Mouse (Mus musculus) ES-E14 (cell line): ENCODE measurements around the gene Iqce. TPM values are rescaled to one million over a fixed set of nuclear protein-coding genes. Genes with fewer than 3 reads are reported as not detected.

Experiments used
- DNase-seq: peaks from one replicate; pipeline ENCODE4 v3.0.0-alpha.2; 2013; ENCODE audit warnings: low read depth, low spot score
- H3K27ac ChIP-seq: 2 replicates; pipeline ENCODE4 v1.5.1; 2012; ENCODE audit warnings: low read depth, mild to moderate bottlenecking, low read length, moderate library complexity, mixed read lengths; ENCODE audit not compliant: poor library complexity, insufficient read depth, severe bottlenecking
- H3K36me3 ChIP-seq: 2 replicates; pipeline ENCODE4 v1.6.1; 2012; ENCODE audit warnings: mild to moderate bottlenecking, low read length, moderate library complexity, mixed read lengths; ENCODE audit not compliant: control insufficient read depth, poor library complexity, insufficient read depth, severe bottlenecking
- H3K4me1 ChIP-seq, 2 experiments: fragments of 150-350 bp in 1 of 2; sonication (generic) in 1 of 2; 2 replicates each; pipeline ENCODE4 v1.6.1; 2012; ENCODE audit warnings: low read length in 2 of 2, mild to moderate bottlenecking in 1 of 2, mixed read lengths in 1 of 2; ENCODE audit not compliant: control insufficient read depth in 2 of 2, insufficient read depth in 2 of 2, poor library complexity in 1 of 2
- H3K4me3 ChIP-seq, 2 experiments: fragments of 150-350 bp in 1 of 2; sonication (generic) in 1 of 2; 2 replicates each; pipeline ENCODE4 v1.5.1; 2012; ENCODE audit warnings: low read length in 2 of 2, low read depth in 1 of 2, mild to moderate bottlenecking in 1 of 2, mixed read lengths in 1 of 2; ENCODE audit not compliant: insufficient read depth in 1 of 2, poor library complexity in 1 of 2, severe bottlenecking in 1 of 2
- H3K9ac ChIP-seq: 2 replicates; pipeline ENCODE4 v1.6.1; 2012; ENCODE audit warnings: low read depth, mild to moderate bottlenecking, low read length, mixed read lengths; ENCODE audit not compliant: poor library complexity, insufficient read depth, severe bottlenecking
- H3K9me3 ChIP-seq: fragments of 150-350 bp; sonication (generic); 2 replicates; pipeline ENCODE4 v1.6.1; 2012; ENCODE audit warnings: low read depth, mild to moderate bottlenecking, low read length; ENCODE audit not compliant: control insufficient read depth, insufficient read depth
- CHD2 ChIP-seq: IDR thresholded peaks from 2 replicates; pipeline ENCODE4 v1.6.1; 2014; ENCODE audit warnings: mild to moderate bottlenecking, low read depth, low read length, inconsistent platforms
- HCFC1 ChIP-seq: IDR thresholded peaks from 2 replicates; pipeline ENCODE4 v1.6.1; 2012; ENCODE audit warnings: low read length, inconsistent platforms, borderline replicate concordance; ENCODE audit not compliant: insufficient read depth
- MAFK ChIP-seq: IDR thresholded peaks from 2 replicates; pipeline ENCODE4 v1.6.1; 2014; ENCODE audit warnings: mild to moderate bottlenecking, low read depth, low read length, inconsistent platforms; ENCODE audit not compliant: insufficient read depth
- ZC3H11A ChIP-seq: IDR thresholded peaks from 2 replicates; pipeline ENCODE4 v1.6.1; 2012; ENCODE audit warnings: low read depth, mild to moderate bottlenecking, inconsistent platforms, low read length, borderline replicate concordance
- ZNF384 ChIP-seq: IDR thresholded peaks from 2 replicates; pipeline ENCODE4 v1.6.1; 2012; ENCODE audit warnings: low read depth, low read length, inconsistent platforms
- in situ Hi-C, 2 experiments: fragments of 600-800 bp; cut with MboI; formaldehyde crosslinking; loops; one replicate each; pipeline ENCODE4 v1.15.1; 2025; ENCODE audit warnings: low sequenced_read_pairs in 2 of 2, inconsistent platforms in 1 of 2; ENCODE audit not compliant: unreplicated experiment in 2 of 2
- total RNA-seq: library from RNA; depleted of rRNA; stranded (reverse); fragments of 300-350 nt; gene quantifications from 2 replicates; pipeline ENCODE4 v1.2.3, GENCODE M21; 2012

Gene Iqce
- total RNA-seq, 1 experiment, result 9.9 TPM

DNA sequence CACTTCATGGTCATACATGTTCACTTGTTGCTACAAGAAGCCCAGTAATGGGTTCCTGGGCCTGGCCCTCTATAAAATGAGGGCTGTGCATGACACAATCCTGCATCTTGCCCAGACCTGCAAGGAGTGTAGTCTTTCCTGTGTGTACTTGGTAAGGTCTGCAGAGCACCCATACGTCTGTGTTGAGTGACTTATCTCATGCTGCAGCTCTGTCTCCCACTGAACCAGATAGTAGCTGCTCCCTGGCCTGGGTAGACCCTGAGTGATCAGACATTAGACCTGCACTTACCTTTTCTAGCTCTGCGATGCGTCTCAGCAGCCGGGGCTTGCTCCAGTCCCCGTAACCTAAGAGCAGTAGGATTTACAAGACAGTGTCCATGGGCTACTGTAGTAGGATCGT is 20.1 kb downstream of the Iqce start:
- no peak overlapping the region for H3K27ac ChIP-seq
- peaks cover 2% of the 10 kb centered on the region; the same call in 1 of the 2 replicates for H3K36me3 ChIP-seq
- TF ChIP-seq MAFK (no peak), ZC3H11A (no peak), HCFC1 (no peak), CHD2 (no peak), ZNF384 (no peak)
- H3K9me3 ChIP-seq, result no peaks in the 10 kb centered on the region
- H3K9ac ChIP-seq, result no peak overlapping the region
- peaks cover 0 to 2% of the 10 kb centered on the region in 2 experiments; a peak in 1 of 4 replicates for H3K4me1 ChIP-seq
- no peak for DNase-seq
- in situ Hi-C loops, result no loop called here
- H3K4me3 ChIP-seq, result no peak overlapping the region

DNA sequence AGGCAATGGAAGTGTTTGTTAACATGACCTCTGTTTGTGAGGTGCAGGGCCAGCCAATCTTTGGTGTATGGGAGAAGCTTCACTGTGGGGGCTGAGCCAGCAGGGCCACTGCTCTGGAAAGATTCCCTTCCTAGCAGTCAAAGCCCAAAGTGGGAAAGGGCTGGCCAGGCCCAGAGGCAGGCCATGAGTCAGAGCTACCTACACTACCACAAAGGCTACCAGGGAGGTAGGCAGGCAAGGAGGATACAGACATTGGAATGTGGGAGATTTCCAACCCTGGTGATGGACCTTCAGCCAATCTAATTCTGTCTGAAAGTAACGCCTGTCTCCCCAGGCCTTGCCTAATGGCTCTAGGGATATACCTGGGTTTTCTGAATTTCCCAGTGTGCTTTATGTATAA is 21.2 kb downstream of the Iqce start:
- Histone ChIP-seq H3K4me1 (peaks cover 0 to 2% of the 10 kb centered on the region in 2 experiments; a peak in 1 of 4 replicates), H3K9ac (no peak overlapping the region), H3K4me3 (no peak overlapping the region), H3K36me3 (no peaks in the 10 kb centered on the region; the same call in 1 of the 2 replicates), H3K27ac (no peak overlapping the region), H3K9me3 (no peaks in the 10 kb centered on the region)
- DNase-seq, result no peak
- no peak for TF ChIP-seq MAFK
- no peak for TF ChIP-seq HCFC1
- TF ChIP-seq ZC3H11A, result no peak
- no peak for TF ChIP-seq CHD2
- no peak for TF ChIP-seq ZNF384
- in situ Hi-C loops, result no loop called here

DNA sequence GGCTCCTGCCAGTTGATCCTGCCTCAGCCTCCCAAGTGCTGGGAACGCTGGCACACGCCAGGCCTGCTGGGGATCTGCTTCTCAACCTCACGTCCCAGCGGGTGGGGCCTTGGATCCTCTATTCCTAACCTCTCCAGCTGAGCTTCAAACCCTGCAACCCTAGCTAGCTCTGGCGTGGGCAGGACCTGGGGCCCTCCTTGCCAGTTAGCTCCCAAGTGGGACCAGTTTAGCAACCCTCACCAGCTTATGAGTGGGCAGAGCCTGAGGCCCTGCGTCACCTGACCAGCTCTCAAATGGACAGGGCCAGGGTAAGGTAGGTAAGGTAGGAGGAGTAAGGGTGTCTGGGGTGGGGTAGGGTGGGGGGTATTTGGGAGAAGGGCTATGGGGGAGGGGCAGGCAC is 22.1 kb downstream of the Iqce start:
- Histone ChIP-seq H3K9ac (no peak overlapping the region), H3K27ac (no peak overlapping the region), H3K36me3 (no peaks in the 10 kb centered on the region; the same call in 1 of the 2 replicates), H3K4me1 (peaks cover 0 to 4% of the 10 kb centered on the region in 2 experiments; a peak in 1 of 4 replicates), H3K9me3 (no peaks in the 10 kb centered on the region), H3K4me3 (no peak overlapping the region)
- TF ChIP-seq HCFC1 (no peak), MAFK (no peak), ZC3H11A (no peak), CHD2 (no peak), ZNF384 (no peak)
- DNase-seq, result no peak
- in situ Hi-C loops, result no loop called here

DNA sequence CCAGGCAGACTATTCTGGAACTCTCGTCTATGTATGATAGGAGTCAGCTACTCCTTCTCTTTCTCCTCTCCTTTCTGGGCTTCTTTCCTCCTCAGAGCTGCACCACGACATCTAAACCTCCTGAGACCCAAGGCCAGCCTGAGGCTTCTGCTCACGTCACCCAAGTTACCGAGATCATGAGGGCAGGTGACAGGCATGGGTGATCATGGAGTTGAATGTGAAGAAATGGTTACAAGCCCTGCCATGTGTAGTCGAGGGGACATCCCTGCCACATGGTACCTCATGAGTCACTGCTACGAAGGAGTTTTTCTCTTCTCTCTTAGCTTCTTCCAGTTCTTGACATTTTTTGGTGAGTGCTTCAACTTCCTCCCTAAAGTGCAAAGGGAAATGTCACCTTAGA is 25.0 kb downstream of the Iqce start:
- Histone ChIP-seq H3K4me1 (peaks cover 0 to 4% of the 10 kb centered on the region in 2 experiments; a peak in 1 of 4 replicates), H3K27ac (no peak overlapping the region), H3K4me3 (no peak overlapping the region), H3K9ac (no peak overlapping the region), H3K9me3 (no peaks in the 10 kb centered on the region), H3K36me3 (no peaks in the 10 kb centered on the region; the same call in 1 of the 2 replicates)
- in situ Hi-C loops, result no loop called here
- DNase-seq, result no peak
- no peak for TF ChIP-seq HCFC1
- TF ChIP-seq MAFK, result no peak

DNA sequence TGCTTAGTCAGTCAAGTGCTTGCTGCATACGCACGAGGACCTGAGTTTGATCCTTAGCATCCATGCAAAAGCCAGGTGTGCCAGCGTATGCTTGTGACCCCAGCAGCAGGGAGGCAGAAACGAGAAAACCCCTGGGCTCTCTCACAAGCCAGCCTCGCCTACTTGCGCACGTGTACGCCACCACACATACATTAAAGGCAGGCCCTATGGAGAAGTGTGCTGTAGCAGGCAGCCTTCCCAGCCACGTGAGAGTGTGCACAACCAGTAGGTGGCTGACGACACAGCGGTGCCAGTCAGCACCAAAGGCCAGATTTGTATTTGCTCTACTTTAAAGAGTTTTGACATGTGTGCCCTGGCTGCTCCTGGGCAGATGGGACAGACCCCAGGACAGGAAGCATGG is 26.5 kb downstream of the Iqce start:
- Histone ChIP-seq H3K27ac (no peak overlapping the region), H3K9ac (no peak overlapping the region), H3K4me1 (peaks cover 0 to 2% of the 10 kb centered on the region in 2 experiments; a peak in 1 of 4 replicates), H3K4me3 (no peak overlapping the region), H3K9me3 (no peaks in the 10 kb centered on the region), H3K36me3 (no peaks in the 10 kb centered on the region; the same call in 1 of the 2 replicates)
- TF ChIP-seq HCFC1, result no peak
- no peak for TF ChIP-seq MAFK
- in situ Hi-C loops, result no loop called here
- DNase-seq, result no peak
